ENCODE assay signal across 8 mouse cellular contexts in the genomic region with DNA sequence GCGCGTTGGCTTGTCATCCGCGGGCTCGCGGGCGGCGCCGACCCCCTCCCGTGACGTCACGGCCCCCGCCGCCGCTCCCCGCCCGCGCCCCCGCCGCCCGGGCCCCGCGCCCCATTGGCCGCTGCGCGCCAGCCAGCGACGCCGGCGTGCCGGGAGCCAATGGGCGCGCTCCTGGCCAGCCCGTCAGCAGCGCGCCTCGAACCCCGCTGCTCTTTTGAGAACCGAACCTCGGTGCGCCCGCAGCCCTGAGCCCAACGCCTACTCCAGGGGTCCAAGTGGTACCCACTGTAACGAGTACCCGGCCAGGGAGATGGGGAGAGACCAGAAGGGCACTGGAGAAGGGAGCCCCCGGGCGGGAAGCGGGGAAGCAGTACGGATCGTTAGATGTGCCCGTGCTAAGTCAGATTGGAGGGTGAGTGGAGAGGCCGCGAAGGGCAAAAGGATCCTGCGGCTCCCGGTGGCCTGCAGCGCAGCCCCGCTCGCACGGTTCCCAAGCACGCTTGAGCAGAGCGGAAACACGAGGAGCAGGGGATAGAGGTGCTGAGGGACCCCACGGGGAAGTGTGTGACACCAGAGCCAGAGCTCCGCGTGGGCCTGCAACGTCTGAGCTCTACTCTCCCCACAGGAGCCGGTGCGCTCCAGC. TPM values are rescaled to one million over a fixed set of nuclear protein-coding genes. Genes with fewer than 3 reads are reported as not detected.
A peak's percentile ranks its signal among the peaks of the same experiment; 100 is the strongest.
DNase-seq lines count a peak whose midpoint lies in the region; ATAC-seq lines count a peak whose summit lies in the region.
"Had no signal": no experiment of that assay in that cellular context is flagged by ENCODE, and none has a peak within 500 bp of the region (broad histone marks: within the 10 kb centered on the region; RNA-seq: fewer than 3 reads in every experiment).

No protein-coding gene starts in this region.

- H3K36me3 ChIP-seq in hindbrain, embryonic 15.5 days: no peaks in the 10 kb centered on the region
- no peaks in the 10 kb centered on the region for H3K36me3 ChIP-seq in midbrain, embryonic 16.5 days (ENCODE audit: control insufficient read depth, insufficient read depth, low read length)

- no peaks in the 10 kb centered on the region for H3K9me3 ChIP-seq in hindbrain, embryonic 15.5 days
- no peaks in the 10 kb centered on the region for H3K9me3 ChIP-seq in midbrain, embryonic 16.5 days (replicated peaks; ENCODE audit: control insufficient read depth, low read length, poor library complexity, severe bottlenecking)

- no peak overlapping the region for H3K27ac ChIP-seq in hindbrain, embryonic 15.5 days (replicated peaks)
- peak overlapping the region; percentile 85 for H3K27ac ChIP-seq in midbrain, embryonic 16.5 days (ENCODE audit: low read length)

- H3K9ac ChIP-seq in hindbrain, embryonic 15.5 days: no peak overlapping the region
- H3K9ac ChIP-seq in midbrain, embryonic 16.5 days (ENCODE audit: low read depth, low read length): peak overlapping the region; percentile 70

- peak; percentile 57 for ATAC-seq in hindbrain, embryonic 15.5 days (ENCODE audit: low FRiP score, low read depth)
- ATAC-seq in midbrain, embryonic 16.5 days: peak; percentile 87

- H3K27me3 ChIP-seq in hindbrain, embryonic 15.5 days: peaks cover 79% of the 10 kb centered on the region
- H3K27me3 ChIP-seq in midbrain, embryonic 16.5 days (ENCODE audit: control insufficient read depth, insufficient read depth, low read depth, low read length): peaks cover 30% of the 10 kb centered on the region

- peak; percentile 49 for DNase-seq in thymus, postnatal 14 days
- no peak for DNase-seq in thymus, postnatal 0 days (ENCODE audit: low spot score)
- DNase-seq in embryo, embryonic 10.5 days (ENCODE audit: low spot score): peak; percentile 77
- no peak for DNase-seq in urinary bladder, postnatal 10 days (ENCODE audit: low spot score)
- DNase-seq in gastrocnemius, postnatal 25 days: no peak

- H3K4me2 ChIP-seq in hindbrain, embryonic 15.5 days: peak overlapping the region; percentile 61
- H3K4me2 ChIP-seq in midbrain, embryonic 16.5 days (ENCODE audit: low read length): peak overlapping the region; percentile 64

- under 1% methylated on average over 66 of the region's 68 CpGs for WGBS in hindbrain, embryonic 15.5 days
- 2% methylated on average over 46 of the region's 68 CpGs for WGBS in midbrain, embryonic 16.5 days

- H3K4me3 ChIP-seq in hindbrain, embryonic 15.5 days: peak overlapping the region; percentile 39
- H3K4me3 ChIP-seq in midbrain, embryonic 16.5 days (ENCODE audit: low read depth, low read length): peak overlapping the region; percentile 52

- peaks cover 16% of the 10 kb centered on the region for H3K4me1 ChIP-seq in hindbrain, embryonic 15.5 days (replicated peaks)
- peaks cover 9% of the 10 kb centered on the region for H3K4me1 ChIP-seq in midbrain, embryonic 16.5 days (ENCODE audit: control insufficient read depth, insufficient read depth, low read length)

RNA-seq across cellular contexts. Expression of a gene that starts 0.6 kb away (rescaled TPM):
- polyA plus RNA-seq in thymus, postnatal 0 days (2015; fragmentation: Nextera tagmentation; extraction: Ambion mirVana): not detected in 2 replicates
- polyA plus RNA-seq in hindbrain, embryonic 15.5 days (2015; fragmentation: Nextera tagmentation; extraction: Ambion mirVana): 1.6 and 2.2 TPM in 2 replicates
- 6.8 and 8.5 TPM in 2 replicates for polyA plus RNA-seq in midbrain, embryonic 16.5 days (2015; fragmentation: Nextera tagmentation; extraction: Ambion mirVana)
- not detected for total RNA-seq in gastrocnemius, postnatal 25 days (2021)
- polyA plus RNA-seq: cortical plate, adult 2 months had no signal

Comparison
In these comparisons a context has a peak if more than half of its experiments do, and no peak if none do; other contexts are left out.
1. DNase-seq: peak in thymus, postnatal 14 days (single experiment) and embryo, embryonic 10.5 days (single experiment); none in thymus, postnatal 0 days (single experiment), urinary bladder, postnatal 10 days (single experiment) and gastrocnemius, postnatal 25 days (single experiment).